Mouse (Mus musculus): ENCODE measurements around the gene Anpep. TPM values are rescaled to one million over a fixed set of nuclear protein-coding genes. Genes with fewer than 3 reads are reported as not detected.
"Not testable (repeated sequence)": the region's sequence is repeated elsewhere in the genome, so short reads cannot be mapped to it uniquely, and the experiment has no call there.

The Anpep gene
- polyA plus RNA-seq, 1 experiment from 2014 or later, result 9.7 TPM

DNA sequence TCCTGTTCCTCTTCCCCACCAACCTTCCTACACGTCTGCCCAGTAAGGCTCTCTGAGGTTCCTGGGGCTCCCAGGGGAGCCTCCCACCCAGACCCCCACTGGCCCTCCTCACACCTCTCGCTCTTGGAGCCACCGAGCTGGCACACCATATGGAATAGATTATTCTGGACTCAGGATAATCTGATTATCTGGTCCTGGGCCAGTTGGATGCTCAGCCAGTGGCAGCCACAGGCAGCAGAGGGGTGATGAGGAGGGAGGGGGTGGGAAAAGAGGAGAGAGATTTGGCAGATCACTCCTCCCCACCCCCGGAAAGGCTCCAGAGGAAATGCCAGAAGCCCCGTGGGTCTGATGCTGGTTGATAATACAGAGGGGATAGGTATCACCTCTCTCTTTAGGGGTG is 62.3 kb downstream of the Anpep start:
- 17% methylated on average over 5 of the region's 5 CpGs for WGBS
- no peaks in the 10 kb centered on the region for H3K9me3 ChIP-seq (replicated peaks)
- H3K4me3 ChIP-seq, result no peak overlapping the region
- H3K4me1 ChIP-seq, result peaks cover 27% of the 10 kb centered on the region
- DNase-seq (ENCODE audit: low spot score), result no peak
- H3K36me3 ChIP-seq, result no peaks in the 10 kb centered on the region
- H3K27me3 ChIP-seq (ENCODE audit: low read depth, poor library complexity, severe bottlenecking), result peaks cover 47% of the 10 kb centered on the region
- H3K27ac ChIP-seq, result no peak overlapping the region

DNA sequence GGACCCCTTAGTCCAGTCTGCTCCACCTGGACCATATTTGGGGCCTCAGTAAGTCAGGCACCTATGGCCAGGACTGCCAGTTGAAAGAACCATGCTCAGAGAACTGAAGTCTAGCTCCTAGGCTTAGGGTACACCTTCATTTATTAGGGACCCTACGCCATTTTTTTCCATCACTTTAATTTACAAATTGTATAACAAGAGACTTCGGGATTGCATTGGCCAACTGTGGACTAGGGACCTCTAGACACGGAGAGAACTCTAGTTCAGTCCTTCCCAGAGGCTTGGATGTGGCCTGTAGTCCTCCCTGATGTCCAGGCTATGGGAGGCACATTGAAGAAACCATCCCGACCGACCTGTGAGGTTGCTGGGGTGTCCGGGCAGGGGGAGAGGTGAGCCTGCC is 67.2 kb downstream of the Anpep start, which contains the start of gene Mesp1:
Mesp1 (minus strand) TSS at position 101 of the 400 bp plus-strand sequence.
- Histone ChIP-seq H3K27me3 (ENCODE audit: low read depth, poor library complexity, severe bottlenecking) (peaks cover 87% of the 10 kb centered on the region), H3K4me3 (peak within 1 kb of the TSS; percentile 53), H3K27ac (0 out of 2 replicates have a peak within 1 kb of the TSS, but pooled peaks have one; percentile 7), H3K4me1 (peaks cover 37% of the 10 kb centered on the region), H3K36me3 (no peaks in the 10 kb centered on the region), H3K9me3 (replicated peaks) (no peaks in the 10 kb centered on the region)
- no peak for DNase-seq (ENCODE audit: low spot score)
- WGBS, result 63% methylated on average over 6 of the region's 6 CpGs

DNA sequence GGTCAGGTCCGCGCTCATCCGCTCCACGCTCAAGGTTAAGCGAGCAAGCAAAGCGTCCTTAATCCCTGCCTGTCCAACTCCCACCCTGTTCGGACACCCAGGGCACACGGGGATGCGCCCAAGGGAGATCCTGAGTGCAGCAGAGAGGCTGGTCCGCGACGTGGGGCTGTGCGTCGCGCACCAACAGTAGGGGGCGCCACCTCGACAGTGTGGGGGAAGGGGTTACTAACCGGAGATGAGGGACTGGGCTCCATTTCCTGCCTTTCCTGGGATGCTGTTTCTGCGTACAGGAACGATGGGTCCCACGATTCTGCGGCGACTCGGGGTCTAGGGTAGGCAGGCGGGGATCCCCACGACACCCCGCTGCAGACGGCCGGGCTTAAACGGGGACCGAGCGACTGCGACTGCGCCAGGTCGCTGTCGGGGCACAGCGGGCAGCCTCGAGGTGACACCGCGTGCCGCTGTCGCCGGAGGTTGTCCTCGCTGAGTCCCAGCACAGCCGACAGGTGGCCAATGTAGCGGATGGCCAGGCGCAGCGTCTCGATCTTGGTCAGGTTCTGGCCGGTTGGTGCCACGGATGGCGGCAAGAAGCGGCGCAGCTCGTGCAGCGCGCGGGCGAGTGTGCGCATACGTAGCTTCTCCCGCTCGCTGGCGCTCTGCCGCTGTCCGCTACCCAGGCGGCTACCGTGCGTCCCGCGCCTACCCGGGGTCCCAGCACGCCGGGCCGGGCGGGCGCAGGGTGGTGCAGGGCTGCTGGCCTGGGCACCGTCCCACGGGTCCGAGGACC is 68.0 kb downstream of the Anpep start:
- H3K4me3 ChIP-seq, result peak overlapping the region; percentile 53
- H3K4me1 ChIP-seq, result peaks cover 34% of the 10 kb centered on the region
- H3K27ac ChIP-seq, result 0 out of 2 replicates have a peak overlapping the region, but pooled peaks have one; percentile 7
- H3K27me3 ChIP-seq (ENCODE audit: low read depth, poor library complexity, severe bottlenecking), result peaks cover 92% of the 10 kb centered on the region
- 1% methylated on average over 80 of the region's 80 CpGs for WGBS
- peak; percentile 68 for DNase-seq (ENCODE audit: low spot score)
- H3K36me3 ChIP-seq, result no peaks in the 10 kb centered on the region
- H3K9me3 ChIP-seq (replicated peaks), result no peaks in the 10 kb centered on the region

DNA sequence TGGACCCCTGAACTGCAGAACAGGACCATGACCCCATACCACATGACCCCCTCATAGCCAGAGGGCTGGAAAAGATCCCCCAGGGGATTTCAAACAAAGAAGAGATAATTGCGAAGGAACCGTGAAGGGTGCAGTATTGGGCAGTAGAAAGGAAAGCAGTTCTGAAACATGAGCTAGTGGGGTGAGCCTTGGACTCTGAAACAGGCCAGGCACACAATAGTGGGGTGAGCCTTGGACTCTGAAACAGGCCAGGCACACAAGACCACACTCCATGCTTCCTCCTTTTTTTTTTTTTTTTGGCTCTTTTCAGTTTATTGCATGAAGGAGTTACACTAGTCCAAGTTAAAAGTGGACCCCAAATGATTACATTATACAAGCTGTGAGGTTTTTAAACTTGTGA is 71.0 kb downstream of the Anpep start:
- WGBS, result 15% methylated on average over 2 of the region's 2 CpGs
- not testable (repeated sequence) for H3K36me3 ChIP-seq; H3K27ac ChIP-seq; DNase-seq (ENCODE audit: low spot score); H3K4me3 ChIP-seq; H3K9me3 ChIP-seq (replicated peaks)
- Histone ChIP-seq H3K27me3 (ENCODE audit: low read depth, poor library complexity, severe bottlenecking) (peaks cover 81% of the 10 kb centered on the region), H3K4me1 (peaks cover 27% of the 10 kb centered on the region)

GRCm38 (mm10) chr7:79786295-79786694 is 74.6 kb downstream of the Anpep start:
- Histone ChIP-seq H3K27me3 (ENCODE audit: low read depth, poor library complexity, severe bottlenecking) (peaks cover 46% of the 10 kb centered on the region), H3K4me3 (no peak overlapping the region), H3K9me3 (replicated peaks) (no peaks in the 10 kb centered on the region), H3K27ac (no peak overlapping the region), H3K4me1 (peaks cover 17% of the 10 kb centered on the region), H3K36me3 (no peaks in the 10 kb centered on the region)
- peak; percentile 63 for DNase-seq (ENCODE audit: low spot score)
- WGBS, result 23% methylated on average over 6 of the region's 6 CpGs

DNA sequence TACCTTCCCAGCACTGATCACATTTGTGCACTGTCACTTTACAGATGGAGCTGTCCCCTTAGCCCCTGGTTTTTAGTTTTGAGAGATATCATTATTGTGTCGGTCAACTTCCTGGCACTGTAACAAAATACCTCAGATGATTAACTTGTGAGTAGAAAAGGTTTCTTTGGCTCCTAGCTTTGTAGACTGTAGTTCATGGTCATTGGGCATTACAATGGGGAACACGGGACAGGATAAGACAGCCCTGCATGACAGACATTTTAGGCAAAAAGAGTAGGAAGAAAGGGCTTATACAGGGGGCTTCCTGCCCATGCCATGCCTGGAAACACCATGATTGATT is 78.4 kb downstream of the Anpep start:
- WGBS, result 85% methylated on average over 2 of the region's 2 CpGs
- Histone ChIP-seq H3K4me1 (peaks cover 11% of the 10 kb centered on the region), H3K36me3 (no peaks in the 10 kb centered on the region), H3K27me3 (ENCODE audit: low read depth, poor library complexity, severe bottlenecking) (peaks cover 12% of the 10 kb centered on the region), H3K4me3 (no peak overlapping the region), H3K27ac (no peak overlapping the region), H3K9me3 (replicated peaks) (no peaks in the 10 kb centered on the region)
- DNase-seq (ENCODE audit: low spot score), result no peak

DNA sequence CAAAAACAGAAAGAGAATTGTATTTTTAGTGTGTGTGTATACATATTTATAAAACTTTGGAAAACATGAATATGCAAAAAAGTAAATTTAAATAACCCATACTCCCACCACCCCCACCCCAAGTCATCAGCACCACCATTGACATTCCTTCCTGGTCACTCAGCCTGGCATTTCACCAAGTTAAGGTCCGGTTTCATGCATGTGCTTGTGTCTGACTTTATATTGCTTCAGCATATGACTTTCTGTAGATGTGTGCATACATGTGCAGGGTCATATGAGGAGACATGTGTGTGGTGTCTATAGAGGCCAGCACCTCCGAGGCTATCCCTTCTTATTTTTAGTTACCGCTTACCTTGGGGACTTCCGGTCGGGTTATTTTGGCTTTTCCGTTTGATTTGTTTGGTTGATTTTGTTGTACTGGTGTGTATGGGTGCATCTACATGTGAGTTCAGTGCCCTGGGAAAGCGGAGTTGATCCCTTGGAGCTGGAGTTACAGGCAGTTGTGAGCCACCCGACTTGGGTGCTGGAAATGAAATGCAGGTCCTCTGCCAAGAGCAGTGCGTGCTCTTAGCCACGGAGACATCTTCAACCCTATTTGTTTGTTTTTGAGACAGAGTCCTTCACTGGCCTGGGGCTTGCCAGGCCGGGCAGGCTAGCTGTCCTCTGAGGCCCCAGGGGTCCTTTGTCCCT is 78.9 kb downstream of the Anpep start:
- no peaks in the 10 kb centered on the region for H3K9me3 ChIP-seq (replicated peaks)
- H3K4me3 ChIP-seq, result no peak overlapping the region
- no peak for DNase-seq (ENCODE audit: low spot score)
- peaks cover 7% of the 10 kb centered on the region for H3K27me3 ChIP-seq (ENCODE audit: low read depth, poor library complexity, severe bottlenecking)
- WGBS, result 85% methylated on average over 11 of the region's 11 CpGs
- H3K36me3 ChIP-seq, result no peaks in the 10 kb centered on the region
- peaks cover 11% of the 10 kb centered on the region for H3K4me1 ChIP-seq
- no peak overlapping the region for H3K27ac ChIP-seq

- peak overlapping the region; percentile 35 for H3K4me3 ChIP-seq
These were observed 79.9 kb downstream of the Anpep start for GRCm38 (mm10) chr7:79780647-79781626.

More at GRCm38 (mm10) chr7:79780647-79781626, 79.9 kb downstream of the Anpep start:
- Histone ChIP-seq H3K36me3 (no peaks in the 10 kb centered on the region), H3K4me1 (peaks cover 11% of the 10 kb centered on the region), H3K27me3 (ENCODE audit: low read depth, poor library complexity, severe bottlenecking) (no peaks in the 10 kb centered on the region), H3K9me3 (replicated peaks) (no peaks in the 10 kb centered on the region), H3K27ac (no peak overlapping the region; the same call in 1 of the 2 replicates)
- DNase-seq (ENCODE audit: low spot score), result peak; percentile 82
- whole genome bisulfite sequencing, result 31% methylated on average over 16 of the region's 16 CpGs

Other genes with a start within 250 kb of the Anpep start
- gene Rhcg, start 243.4 kb downstream of the Anpep start, polyA plus RNA-seq (2016; fragmentation: Nextera tagmentation; extraction: Ambion mirVana), result not detected in 2 replicates
- gene Ticrr, start 200.9 kb downstream of the Anpep start, polyA plus RNA-seq (2016; fragmentation: Nextera tagmentation; extraction: Ambion mirVana), result 19.7 and 20.3 TPM in 2 replicates
- 7.2 and 8.5 TPM in 2 replicates for gene Kif7, start 145.3 kb downstream of the Anpep start, polyA plus RNA-seq (2016; fragmentation: Nextera tagmentation; extraction: Ambion mirVana)
- gene Plin1, start 128.2 kb downstream of the Anpep start, polyA plus RNA-seq (2016; fragmentation: Nextera tagmentation; extraction: Ambion mirVana), result not detected in 2 replicates
- gene Pex11a, start 117.9 kb downstream of the Anpep start, polyA plus RNA-seq (2016; fragmentation: Nextera tagmentation; extraction: Ambion mirVana), result 6.6 and 11.3 TPM in 2 replicates
- 0.19 and 0.35 TPM in 2 replicates for gene Wdr93, start 117.9 kb downstream of the Anpep start, polyA plus RNA-seq (2016; fragmentation: Nextera tagmentation; extraction: Ambion mirVana)
- gene Mesp1, start 67.3 kb downstream of the Anpep start, polyA plus RNA-seq (2016; fragmentation: Nextera tagmentation; extraction: Ambion mirVana), result not detected in 2 replicates
- gene Mesp2, start 50.3 kb downstream of the Anpep start, polyA plus RNA-seq (2016; fragmentation: Nextera tagmentation; extraction: Ambion mirVana), result 0.21 TPM in 1 of 2 replicates, not detected in the other
- gene Ap3s2, start 59.6 kb upstream of the Anpep start, polyA plus RNA-seq (2016; fragmentation: Nextera tagmentation; extraction: Ambion mirVana), result 41.7 and 44.4 TPM in 2 replicates
- gene Arpin, start 74.3 kb upstream of the Anpep start, polyA plus RNA-seq (2016; fragmentation: Nextera tagmentation; extraction: Ambion mirVana), result 14.3 and 16.1 TPM in 2 replicates
- 19.4 and 19.7 TPM in 2 replicates for gene Zfp710, start 163.8 kb upstream of the Anpep start, polyA plus RNA-seq (2016; fragmentation: Nextera tagmentation; extraction: Ambion mirVana)

All from limb, embryonic 10.5 days (tissue).